Mouse (Mus musculus) adrenal gland, adult (tissue): ENCODE measurements around the gene Slc22a12.

ENCODE experiments used
- DNase-seq, 2 experiments: peaks; one replicate each; pipeline ENCODE4 v3.0.0; 2022 to 2023; ENCODE audit warnings: low spot score in 1 of 2; ENCODE audit not compliant: inconsistent age in 2 of 2

Slc22a12 gene

GRCm38 (mm10) chr19:6541521-6541920 lies 1.3 kb downstream of the Slc22a12 start:
- DNase-seq = no peak

GRCm38 (mm10) chr19:6540191-6540590 lies 2.6 kb downstream of the Slc22a12 start:
- DNase-seq = no peak

DNA sequence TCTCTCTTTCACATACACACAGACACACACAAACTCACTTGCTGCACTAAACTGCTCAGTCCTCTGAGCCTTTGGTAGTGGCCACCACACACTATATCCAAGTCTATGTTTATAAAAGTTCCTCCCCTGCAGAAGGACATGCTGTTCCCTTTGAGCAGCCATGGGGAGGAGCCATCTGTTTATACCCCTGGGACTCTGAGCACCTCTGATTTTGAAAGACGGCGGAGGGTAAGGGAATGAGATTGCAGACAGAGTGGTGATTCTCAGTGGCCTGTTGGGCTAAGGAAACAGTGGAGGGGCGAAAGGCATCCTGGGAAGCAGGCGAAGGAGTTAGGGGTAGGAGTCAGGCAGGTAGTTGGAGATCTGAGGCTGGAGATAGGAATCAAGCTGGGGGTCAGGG lies 3.2 kb downstream of the Slc22a12 start:
- DNase-seq = no peak

GRCm38 (mm10) chr19:6538546-6538945 lies 4.3 kb downstream of the Slc22a12 start:
- no peak for DNase-seq

DNA sequence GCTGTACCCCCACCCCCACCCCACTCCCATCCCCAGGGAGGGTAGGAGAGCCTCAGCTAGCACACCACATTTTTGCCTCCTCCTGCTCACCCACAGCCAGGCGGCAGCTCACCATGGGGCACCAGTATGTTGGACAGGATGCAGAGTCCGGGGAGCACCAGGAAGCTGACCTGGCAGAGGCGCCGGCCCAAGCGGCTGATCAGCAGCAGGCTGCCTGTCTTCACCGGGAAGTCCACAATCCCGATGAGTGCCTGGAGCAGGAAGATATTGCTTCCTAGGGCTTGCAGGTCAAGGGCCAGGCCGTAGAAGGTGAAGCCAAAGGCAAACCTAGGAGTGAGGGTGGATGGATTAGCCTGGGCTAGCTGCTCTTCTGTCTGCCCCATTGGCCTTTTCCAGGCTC lies 5.3 kb downstream of the Slc22a12 start:
- DNase-seq = no peak

- DNase-seq = no peak
Observed at GRCm38 (mm10) chr19:6536696-6537095, 6.1 kb downstream of the Slc22a12 start.

DNA sequence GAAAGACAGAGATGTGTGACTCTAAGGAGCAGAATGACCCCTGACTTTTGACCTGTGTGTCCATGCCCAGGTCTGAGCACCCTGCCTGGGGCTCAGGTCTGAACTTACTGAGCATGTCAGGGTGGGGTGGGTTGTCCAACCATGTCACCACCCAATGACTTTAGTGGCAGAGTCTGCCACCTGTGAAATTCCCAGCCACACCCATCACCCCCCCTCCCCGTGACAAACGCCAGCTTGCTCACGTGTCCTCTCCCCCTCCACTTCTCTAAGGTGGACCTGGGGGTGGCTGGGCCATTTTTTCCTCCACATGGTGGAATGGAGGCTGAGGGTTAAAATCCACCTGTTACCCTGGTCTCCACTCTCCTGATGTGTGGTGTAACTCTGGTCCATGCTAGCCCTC lies 6.6 kb downstream of the Slc22a12 start:
- no peak for DNase-seq

GRCm38 (mm10) chr19:6534118-6534415 lies 8.8 kb downstream of the Slc22a12 start:
- DNase-seq = no peak

GRCm38 (mm10) chr19:6533290-6534117 lies 9.3 kb downstream of the Slc22a12 start:
- DNase-seq = no peak

- peak; percentile 46 to 52 for DNase-seq
Observed at GRCm38 (mm10) chr19:6532656-6533055, 10.2 kb downstream of the Slc22a12 start.

- peak; percentile 71 to 83 for DNase-seq
Observed at GRCm38 (mm10) chr19:6531832-6532471, 10.9 kb downstream of the Slc22a12 start.

- DNase-seq = peak; percentile 51 to 78
Observed at GRCm38 (mm10) chr19:6531011-6531631, 11.7 kb downstream of the Slc22a12 start.

- no peak for DNase-seq
Observed at GRCm38 (mm10) chr19:6530359-6530758, 12.5 kb downstream of the Slc22a12 start.

GRCm38 (mm10) chr19:6529265-6529985 lies 13.4 kb downstream of the Slc22a12 start:
- DNase-seq = peak; percentile 43 to 53

DNA sequence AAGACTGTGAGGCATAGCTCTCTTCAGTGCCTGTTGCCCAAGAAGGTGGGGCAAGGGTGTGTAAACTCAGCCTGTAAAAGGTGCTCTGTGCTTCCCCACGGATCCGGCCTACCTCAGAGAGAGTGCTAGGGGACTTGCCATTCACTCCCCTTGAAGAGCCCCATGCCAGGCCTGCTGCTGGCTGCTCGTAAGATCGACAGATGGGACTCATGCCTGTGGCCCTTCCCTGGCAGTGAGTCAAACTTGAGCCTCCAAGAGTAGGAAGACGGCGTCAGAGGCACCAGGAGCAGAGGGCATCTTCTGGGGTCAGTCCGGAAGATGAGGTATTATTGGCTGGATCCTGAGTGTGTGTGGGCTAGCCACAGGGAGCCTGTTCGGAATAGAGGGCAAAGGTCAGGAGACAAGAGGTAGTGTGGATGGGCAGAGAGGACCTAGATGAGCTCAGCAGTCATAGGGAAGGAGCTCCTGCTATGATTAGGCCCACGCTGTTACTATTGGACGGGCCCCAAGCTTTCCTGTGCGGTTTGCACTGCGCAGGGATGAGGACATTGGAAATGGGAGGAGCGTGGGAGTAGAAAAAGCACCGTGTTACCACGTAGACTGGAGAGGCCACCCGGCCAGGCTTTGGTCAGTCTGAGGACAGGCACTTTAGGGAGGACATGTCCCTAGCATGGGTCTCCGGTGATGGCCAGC lies 14.8 kb downstream of the Slc22a12 start:
- DNase-seq = no peak

DNA sequence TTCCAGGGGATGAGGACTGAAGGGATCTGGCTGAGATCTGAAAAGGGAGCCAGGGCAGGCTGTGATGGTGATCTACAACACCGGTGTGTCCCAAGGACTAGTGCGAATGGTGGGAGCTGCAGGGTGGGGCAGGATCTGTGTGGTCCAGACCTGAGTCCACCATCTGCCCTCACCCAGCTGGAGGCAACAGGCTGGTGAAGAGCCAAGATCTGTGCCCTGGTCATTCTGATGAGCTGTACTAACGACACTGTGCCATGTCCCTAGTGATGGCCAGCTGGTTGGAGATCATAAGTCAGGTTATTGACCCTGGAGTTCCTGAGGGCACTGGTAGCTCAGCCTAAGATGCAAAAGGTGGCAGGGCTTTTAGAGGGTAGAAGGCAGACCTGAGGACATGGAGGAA lies 15.4 kb downstream of the Slc22a12 start:
- no peak for DNase-seq

- no peak for DNase-seq
Observed at GRCm38 (mm10) chr19:6526010-6526409, 16.8 kb downstream of the Slc22a12 start.

DNA sequence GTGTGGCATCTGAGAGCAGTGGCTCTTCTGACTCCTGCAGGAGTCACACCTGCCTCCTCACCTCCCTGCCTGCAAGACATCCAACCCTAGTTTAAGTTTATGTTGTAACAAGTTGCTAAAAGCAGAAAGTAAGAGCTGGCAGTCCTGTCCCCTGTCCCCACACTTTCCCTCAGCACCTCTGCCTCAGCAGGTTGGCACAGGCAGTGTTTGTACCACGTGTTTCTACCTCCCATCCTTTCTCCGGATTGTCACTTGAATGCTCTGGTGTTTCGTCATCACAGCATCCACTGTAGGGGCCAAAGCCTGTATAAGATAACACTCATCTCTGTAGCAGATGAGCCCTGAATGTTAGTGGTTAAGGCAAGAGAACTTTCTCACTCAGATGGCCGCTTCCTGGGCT lies 17.8 kb downstream of the Slc22a12 start:
- DNase-seq = no peak

DNA sequence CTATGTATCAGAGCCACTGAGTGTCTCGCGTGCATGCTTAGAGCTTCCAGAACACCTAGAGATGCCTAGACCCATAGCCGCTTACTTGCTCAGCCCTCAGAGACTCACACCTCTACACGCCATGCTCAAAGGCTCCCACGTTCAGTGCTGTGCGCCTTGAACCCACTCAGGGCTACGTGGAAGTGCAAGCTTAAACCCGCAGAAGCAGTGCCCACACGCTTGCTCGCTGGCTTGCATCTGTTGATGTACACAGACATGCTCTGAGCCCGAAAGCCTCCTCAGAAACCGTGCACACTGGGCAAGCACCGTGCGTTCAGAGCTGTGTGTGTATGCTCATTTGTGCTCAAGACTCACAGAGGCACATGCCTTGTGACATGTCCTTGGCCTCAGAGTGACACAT lies 20.5 kb downstream of the Slc22a12 start:
- no peak for DNase-seq

DNA sequence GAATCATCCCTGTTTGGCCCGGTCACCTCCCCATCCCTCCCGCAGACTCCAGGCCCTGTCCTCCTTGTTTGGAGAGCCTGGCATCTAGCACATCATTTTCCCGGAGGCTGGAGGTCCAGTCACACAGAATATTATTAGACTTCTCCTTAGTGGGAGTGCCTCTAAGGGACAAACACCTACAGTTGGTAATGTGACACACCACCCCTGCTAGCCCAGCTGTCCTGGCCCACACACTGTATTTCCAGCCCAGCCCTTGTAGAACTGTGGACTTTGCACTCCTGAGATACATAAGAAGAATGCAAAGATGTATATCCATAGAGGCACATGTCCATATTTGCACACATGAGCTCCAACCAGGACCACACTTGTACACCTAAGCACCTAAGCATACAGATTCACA lies 21.2 kb downstream of the Slc22a12 start:
- no peak for DNase-seq

- DNase-seq = no peak
Observed at GRCm38 (mm10) chr19:6519483-6519882, 23.3 kb downstream of the Slc22a12 start.
